In the genomic region with DNA sequence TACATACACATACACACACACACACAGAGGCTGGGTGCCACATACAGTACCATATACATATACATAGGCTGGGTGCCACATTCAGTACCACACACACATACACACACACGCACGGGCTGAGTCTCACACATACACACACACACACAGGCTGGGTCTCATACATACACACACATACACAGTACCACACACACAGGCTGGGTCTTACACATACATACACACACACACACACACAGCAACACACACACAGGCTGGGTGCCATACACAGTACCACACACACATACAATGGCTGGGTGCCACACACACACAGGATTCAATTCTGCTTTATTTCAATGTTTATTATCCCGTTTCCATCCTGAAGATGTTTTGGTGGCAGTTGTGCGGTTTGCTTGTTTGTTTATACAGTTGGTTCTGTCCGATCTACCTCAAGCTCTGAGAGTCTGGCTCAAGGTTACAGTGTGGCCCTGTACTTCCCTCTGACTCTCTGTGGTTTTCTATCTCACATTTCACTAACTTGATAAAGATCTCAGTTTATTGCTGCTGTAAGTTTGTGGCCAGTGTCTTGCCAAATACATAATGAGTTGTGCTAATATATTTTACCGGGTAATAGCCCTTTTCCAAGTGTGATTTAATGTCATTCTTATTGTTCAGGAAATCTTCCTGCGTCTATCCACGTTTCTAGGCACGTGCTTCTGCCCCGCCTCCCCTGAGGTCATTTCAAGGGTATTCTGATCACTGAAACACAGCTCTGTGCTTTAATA, we compare ENCODE assay signal across 10 mouse cellular contexts.
A peak's percentile ranks its signal among the peaks of the same experiment; 100 is the strongest.
DNase-seq lines count a peak whose midpoint lies in the region; ATAC-seq and TF ChIP-seq lines count a peak whose summit lies in the region.
"Had no signal": no experiment of that assay in that cellular context is flagged by ENCODE, and none has a peak within 500 bp of the region (broad histone marks: within the 10 kb centered on the region; RNA-seq: fewer than 3 reads in every experiment).

No protein-coding gene starts in this region.

- H3K4me1 ChIP-seq in hindbrain, embryonic 15.5 days (replicated peaks), result no peaks in the 10 kb centered on the region
- no peaks in the 10 kb centered on the region for H3K4me1 ChIP-seq in hindbrain, embryonic 16.5 days (ENCODE audit: control insufficient read depth, insufficient read depth, low read depth, low read length)
- H3K4me1 ChIP-seq in forebrain, embryonic 12.5 days, result peaks cover 4% of the 10 kb centered on the region; the same call in 1 of the 2 replicates
- no peaks in the 10 kb centered on the region for H3K4me1 ChIP-seq in lung, postnatal 0 days (ENCODE audit: insufficient read depth, low read depth, low read length)

- no peak overlapping the region for H3K9ac ChIP-seq in hindbrain, embryonic 15.5 days
- H3K9ac ChIP-seq in hindbrain, embryonic 16.5 days (ENCODE audit: low read depth, low read length), result no peak overlapping the region
- H3K9ac ChIP-seq in forebrain, embryonic 12.5 days, result no peak overlapping the region
- no peak overlapping the region for H3K9ac ChIP-seq in lung, postnatal 0 days (replicated peaks; ENCODE audit: low read depth)
- H3K9ac ChIP-seq: limb, embryonic 12.5 days had no signal

- no peak for TF ChIP-seq CTCF in lung, postnatal 0 days (IDR thresholded peaks at IDR 0.05)

- no peaks in the 10 kb centered on the region for H3K27me3 ChIP-seq in hindbrain, embryonic 15.5 days
- H3K27me3 ChIP-seq in hindbrain, embryonic 16.5 days (replicated peaks; ENCODE audit: control insufficient read depth, insufficient read depth, low read length), result no peaks in the 10 kb centered on the region
- no peaks in the 10 kb centered on the region for H3K27me3 ChIP-seq in forebrain, embryonic 12.5 days
- no peaks in the 10 kb centered on the region for H3K27me3 ChIP-seq in lung, postnatal 0 days (replicated peaks; ENCODE audit: insufficient read depth, low read length)
- H3K27me3 ChIP-seq: limb, embryonic 12.5 days had no signal

- no peak overlapping the region for H3K4me3 ChIP-seq in hindbrain, embryonic 15.5 days
- no peak overlapping the region for H3K4me3 ChIP-seq in hindbrain, embryonic 16.5 days (ENCODE audit: low read length)
- H3K4me3 ChIP-seq in forebrain, embryonic 12.5 days (replicated peaks), result no peak overlapping the region
- H3K4me3 ChIP-seq in lung, postnatal 0 days (ENCODE audit: low read depth, low read length), result no peak overlapping the region
- H3K4me3 ChIP-seq: limb, embryonic 12.5 days had no signal

- H3K9me3 ChIP-seq in hindbrain, embryonic 15.5 days, result no peaks in the 10 kb centered on the region
- H3K9me3 ChIP-seq in hindbrain, embryonic 16.5 days (ENCODE audit: control insufficient read depth, low read length), result no peaks in the 10 kb centered on the region
- H3K9me3 ChIP-seq in forebrain, embryonic 12.5 days, result no peaks in the 10 kb centered on the region
- no peaks in the 10 kb centered on the region for H3K9me3 ChIP-seq in lung, postnatal 0 days (ENCODE audit: low read length)
- H3K9me3 ChIP-seq: limb, embryonic 12.5 days had no signal

- no peak overlapping the region for H3K4me2 ChIP-seq in hindbrain, embryonic 15.5 days
- H3K4me2 ChIP-seq in hindbrain, embryonic 16.5 days (ENCODE audit: low read length), result no peak overlapping the region
- H3K4me2 ChIP-seq in forebrain, embryonic 12.5 days, result no peak overlapping the region
- no peak overlapping the region for H3K4me2 ChIP-seq in lung, postnatal 0 days (replicated peaks; ENCODE audit: low read depth, low read length)

- TF ChIP-seq EP300 in lung, postnatal 0 days (IDR thresholded peaks at IDR 0.05), result no peak

- no peaks in the 10 kb centered on the region for H3K36me3 ChIP-seq in hindbrain, embryonic 15.5 days
- H3K36me3 ChIP-seq in hindbrain, embryonic 16.5 days (ENCODE audit: control insufficient read depth, insufficient read depth, low read length), result no peaks in the 10 kb centered on the region
- H3K36me3 ChIP-seq in forebrain, embryonic 12.5 days (replicated peaks), result no peaks in the 10 kb centered on the region
- H3K36me3 ChIP-seq in lung, postnatal 0 days (ENCODE audit: insufficient read depth, low read length), result no peaks in the 10 kb centered on the region
- H3K36me3 ChIP-seq: limb, embryonic 12.5 days had no signal

- DNase-seq in MN1 (ENCODE audit: low spot score), result peak; percentile 48
- DNase-seq in kidney, postnatal 36 days, result peak; percentile 67 to 73
- no peak for DNase-seq in lung, postnatal 0 days (ENCODE audit: low spot score)
- no peak for DNase-seq in cerebellum, adult 9-10 months
- no peak for DNase-seq in thymus, postnatal 36 days
- DNase-seq: gastrocnemius, postnatal 36 days had no signal

- 60% methylated on average over 10 of the region's 10 CpGs for WGBS in hindbrain, embryonic 15.5 days
- 60% methylated on average over 10 of the region's 10 CpGs for WGBS in hindbrain, embryonic 16.5 days
- WGBS in forebrain, embryonic 12.5 days, result 62% methylated on average over 10 of the region's 10 CpGs
- WGBS in lung, postnatal 0 days, result 58% methylated on average over 10 of the region's 10 CpGs

- no peak overlapping the region for H3K27ac ChIP-seq in hindbrain, embryonic 15.5 days (replicated peaks)
- H3K27ac ChIP-seq in hindbrain, embryonic 16.5 days (ENCODE audit: low read depth, low read length), result no peak overlapping the region
- H3K27ac ChIP-seq in forebrain, embryonic 12.5 days, result no peak overlapping the region
- no peak overlapping the region for H3K27ac ChIP-seq in lung, postnatal 0 days (ENCODE audit: low read length)
- H3K27ac ChIP-seq: limb, embryonic 12.5 days had no signal

- 0 out of 2 replicates have a peak, but pooled peaks have one; percentile 45 for ATAC-seq in hindbrain, embryonic 15.5 days (ENCODE audit: low FRiP score, low read depth)
- ATAC-seq in hindbrain, embryonic 16.5 days, result no peak
- 0 out of 2 replicates have a peak, but pooled peaks have one; percentile 41 for ATAC-seq in forebrain, embryonic 12.5 days (ENCODE audit: low FRiP score)
- no peak; the same call in 1 of the 2 replicates for ATAC-seq in lung, postnatal 0 days

Comparison
In these comparisons a context has a peak if more than half of its experiments do, and no peak if none do; other contexts are left out.
1. ATAC-seq: peak in hindbrain, embryonic 15.5 days (single experiment) and forebrain, embryonic 12.5 days (single experiment); none in hindbrain, embryonic 16.5 days (single experiment) and lung, postnatal 0 days (single experiment).
2. DNase-seq: peak in MN1 (single experiment) and kidney, postnatal 36 days (2 of 2); none in lung, postnatal 0 days (single experiment), cerebellum, adult 9-10 months (single experiment) and thymus, postnatal 36 days (0 of 2).